Comparison of ENCODE assay signal across 15 mouse cellular contexts in the genomic region with DNA sequence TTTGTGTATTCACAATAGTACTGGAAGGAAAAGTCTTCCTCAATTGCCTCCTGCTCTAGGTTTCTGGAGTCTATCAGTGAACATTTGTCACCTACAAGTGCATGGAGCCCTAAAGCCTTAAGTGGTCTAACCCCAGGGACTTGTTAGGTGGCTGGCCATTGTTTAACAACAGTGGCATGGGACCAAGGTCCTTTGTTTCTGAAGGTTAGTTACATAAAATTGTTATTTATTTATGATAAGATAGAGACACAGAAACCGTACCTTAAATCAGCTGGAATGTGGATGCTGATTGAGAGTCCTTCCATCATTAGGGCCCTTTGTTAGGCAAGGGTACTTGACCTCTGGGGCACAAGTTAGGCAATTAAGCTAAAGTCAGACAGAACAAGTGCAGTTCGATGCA.
"Had no signal": no experiment of that assay in that cellular context is flagged by ENCODE, and none has a peak within 500 bp of the region (broad histone marks: within the 10 kb centered on the region; RNA-seq: fewer than 3 reads in every experiment).

No protein-coding gene starts in this region.

- H3K27me3 ChIP-seq: neural tube, embryonic 15.5 days; stomach, embryonic 15.5 days had no signal

- H3K36me3 ChIP-seq: neural tube, embryonic 15.5 days; stomach, embryonic 15.5 days had no signal

- H3K27ac ChIP-seq: neural tube, embryonic 15.5 days; stomach, embryonic 15.5 days; stomach, postnatal 0 days had no signal

- DNase-seq: retina, postnatal 1 day; right cerebral cortex, adult 18-20 months; right cerebral cortex, postnatal 14 days; right cerebral cortex, postnatal 25 days; right cerebral cortex, postnatal 4 days; spleen, adult 18-20 months; thymus, adult 18-20 months; thymus, adult 2 months; thymus, postnatal 14 days; thymus, postnatal 25 days; thymus, postnatal 36 days; thymus, postnatal 4 days had no signal

- H3K9me3 ChIP-seq: neural tube, embryonic 15.5 days; stomach, embryonic 15.5 days had no signal

- H3K4me3 ChIP-seq: neural tube, embryonic 15.5 days; stomach, embryonic 15.5 days had no signal
